Mouse (Mus musculus): ENCODE data around the gene Ktn1. TPM values are rescaled to one million over a fixed set of nuclear protein-coding genes. Genes with fewer than 3 reads are reported as not detected.

The Ktn1 gene
- total and polyA plus RNA-seq, 2 experiments from 2014 or later: 55.3 to 79.9 TPM

DNA sequence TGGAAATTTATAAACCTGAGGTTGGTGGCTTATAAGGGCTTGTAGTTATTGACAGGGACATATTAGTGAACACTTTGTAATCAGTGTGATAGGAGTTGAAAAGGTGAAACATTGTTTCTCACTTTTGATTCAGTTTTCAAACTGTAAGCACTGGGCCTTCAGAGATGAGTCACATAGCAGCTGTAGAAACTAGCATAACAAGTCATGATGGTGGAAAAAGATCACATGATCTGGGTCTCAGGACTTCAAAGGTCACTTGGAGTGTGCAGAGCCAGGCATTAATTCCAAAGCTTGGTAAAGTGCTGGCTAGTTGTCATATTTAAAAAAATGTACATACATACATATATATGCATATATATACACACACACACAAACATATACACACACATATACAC lies 16.2 kb downstream of the Ktn1 start:
- no peak for ATAC-seq
- no peak for DNase-seq
- Histone ChIP-seq H3K9me3 (ENCODE audit: low read length) (no peaks in the 10 kb centered on the region), H3K4me3 (ENCODE audit: low read depth, low read length) (no peak overlapping the region), H3K4me1 (ENCODE audit: insufficient read depth) (no peaks in the 10 kb centered on the region), H3K27ac (ENCODE audit: low read depth, low read length) (no peak overlapping the region), H3K9ac (no peak overlapping the region), H3K27me3 (ENCODE audit: insufficient read depth, low read length) (no peaks in the 10 kb centered on the region), H3K4me2 (ENCODE audit: low read depth) (no peak overlapping the region), H3K36me3 (ENCODE audit: insufficient read depth) (peaks cover 9% of the 10 kb centered on the region; the same call in 1 of the 2 replicates)
- no peak for TF ChIP-seq CTCF (IDR thresholded peaks at IDR 0.05; ENCODE audit: low read depth)

DNA sequence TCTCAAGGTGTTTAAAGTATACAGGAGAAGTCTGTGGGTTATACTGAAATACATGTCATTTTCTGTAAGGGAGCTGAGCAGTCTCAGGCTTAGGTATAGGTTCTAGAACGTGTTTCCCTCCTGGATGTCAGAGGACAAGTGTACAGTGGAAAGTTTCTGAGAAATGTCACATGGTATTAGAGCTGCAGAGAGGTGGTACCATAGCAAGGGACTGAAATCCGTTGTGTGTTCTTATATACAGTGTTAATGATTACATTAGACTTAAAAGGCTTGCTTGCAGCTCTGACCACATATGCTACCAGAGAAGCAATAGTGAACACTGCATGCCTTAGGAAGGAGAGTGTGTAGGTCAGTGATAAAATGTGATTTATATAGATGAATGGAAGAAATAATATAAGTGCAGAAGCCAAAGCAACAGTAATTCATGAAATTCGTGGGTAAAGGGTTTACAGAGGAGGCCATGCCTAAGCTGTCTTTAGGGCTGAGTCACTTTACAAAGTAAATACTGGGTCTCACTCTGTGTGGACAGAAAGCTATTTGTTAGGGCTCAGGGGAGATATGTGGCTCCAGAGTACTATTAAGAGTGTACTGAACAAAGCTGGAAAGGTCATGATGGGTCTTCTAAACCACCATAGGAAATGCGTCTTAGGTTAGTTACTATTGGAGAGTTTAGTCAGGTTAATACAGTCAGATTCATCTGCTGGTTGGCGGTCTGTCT lies 17.0 kb downstream of the Ktn1 start:
- Histone ChIP-seq H3K27me3 (ENCODE audit: insufficient read depth, low read length) (no peaks in the 10 kb centered on the region), H3K4me3 (ENCODE audit: low read depth, low read length) (no peak overlapping the region), H3K27ac (ENCODE audit: low read depth, low read length) (no peak overlapping the region), H3K9me3 (ENCODE audit: low read length) (no peaks in the 10 kb centered on the region), H3K4me2 (ENCODE audit: low read depth) (no peak overlapping the region), H3K36me3 (ENCODE audit: insufficient read depth) (peaks cover 9% of the 10 kb centered on the region; the same call in 1 of the 2 replicates), H3K4me1 (ENCODE audit: insufficient read depth) (no peaks in the 10 kb centered on the region), H3K9ac (no peak overlapping the region)
- TF ChIP-seq CTCF (IDR thresholded peaks at IDR 0.05; ENCODE audit: low read depth): no peak
- 88% methylated on average over 5 of the region's 5 CpGs for WGBS
- ATAC-seq: no peak
- DNase-seq: no peak

- H3K27ac ChIP-seq (ENCODE audit: low read depth, low read length): no peak overlapping the region
- ATAC-seq: no peak
- H3K9me3 ChIP-seq (ENCODE audit: low read length): no peaks in the 10 kb centered on the region
- H3K4me2 ChIP-seq (ENCODE audit: low read depth): no peak overlapping the region
- H3K36me3 ChIP-seq (ENCODE audit: insufficient read depth): peaks cover 11% of the 10 kb centered on the region
- peak; percentile 24 for DNase-seq
- H3K27me3 ChIP-seq (ENCODE audit: insufficient read depth, low read length): no peaks in the 10 kb centered on the region
- TF ChIP-seq CTCF (IDR thresholded peaks at IDR 0.05; ENCODE audit: low read depth): no peak
- H3K4me3 ChIP-seq (ENCODE audit: low read depth, low read length): no peak overlapping the region
- no peak overlapping the region for H3K9ac ChIP-seq
- no peaks in the 10 kb centered on the region for H3K4me1 ChIP-seq (ENCODE audit: insufficient read depth)
These were observed 19.8 kb downstream of the Ktn1 start for GRCm38 (mm10) chr14:47668096-47668495.

GRCm38 (mm10) chr14:47682886-47683285 lies 34.6 kb downstream of the Ktn1 start:
- Histone ChIP-seq H3K27me3 (ENCODE audit: insufficient read depth, low read length) (no peaks in the 10 kb centered on the region), H3K36me3 (ENCODE audit: insufficient read depth) (peaks cover 57% of the 10 kb centered on the region), H3K4me1 (ENCODE audit: insufficient read depth) (no peaks in the 10 kb centered on the region), H3K4me2 (ENCODE audit: low read depth) (no peak overlapping the region), H3K9ac (no peak overlapping the region), H3K27ac (ENCODE audit: low read depth, low read length) (no peak overlapping the region), H3K9me3 (ENCODE audit: low read length) (no peaks in the 10 kb centered on the region), H3K4me3 (ENCODE audit: low read depth, low read length) (no peak overlapping the region)
- no peak for ATAC-seq
- no peak for DNase-seq
- WGBS: 97% methylated on average over 10 of the region's 10 CpGs
- TF ChIP-seq CTCF (IDR thresholded peaks at IDR 0.05; ENCODE audit: low read depth): no peak

DNA sequence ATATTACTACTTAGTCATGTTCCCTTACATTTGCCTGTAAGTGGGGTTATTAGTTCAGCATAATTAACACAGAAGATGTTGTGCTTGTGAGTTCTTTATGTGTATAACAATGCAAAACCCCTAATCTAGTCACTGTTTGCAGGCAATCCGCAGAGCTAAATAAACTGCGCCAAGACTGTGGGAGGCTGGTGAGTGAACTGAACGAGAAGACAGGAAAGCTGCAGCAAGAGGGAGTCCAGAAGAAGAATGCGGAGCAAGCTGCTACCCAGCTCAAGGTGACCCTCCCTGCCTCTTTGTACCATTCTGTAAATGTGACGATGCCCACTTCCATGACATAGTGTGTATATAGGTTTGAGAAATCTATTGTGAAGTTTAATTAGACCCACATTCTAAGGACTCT lies 36.3 kb downstream of the Ktn1 start:
- Histone ChIP-seq H3K9me3 (ENCODE audit: low read length) (no peaks in the 10 kb centered on the region), H3K36me3 (ENCODE audit: insufficient read depth) (peaks cover 58% of the 10 kb centered on the region), H3K27me3 (ENCODE audit: insufficient read depth, low read length) (no peaks in the 10 kb centered on the region), H3K4me2 (ENCODE audit: low read depth) (no peak overlapping the region), H3K4me3 (ENCODE audit: low read depth, low read length) (no peak overlapping the region), H3K9ac (no peak overlapping the region), H3K4me1 (ENCODE audit: insufficient read depth) (no peaks in the 10 kb centered on the region), H3K27ac (ENCODE audit: low read depth, low read length) (no peak overlapping the region)
- WGBS: 73% methylated on average over 5 of the region's 5 CpGs
- TF ChIP-seq CTCF (IDR thresholded peaks at IDR 0.05; ENCODE audit: low read depth): no peak
- ATAC-seq (no peak), DNase-seq (no peak)

DNA sequence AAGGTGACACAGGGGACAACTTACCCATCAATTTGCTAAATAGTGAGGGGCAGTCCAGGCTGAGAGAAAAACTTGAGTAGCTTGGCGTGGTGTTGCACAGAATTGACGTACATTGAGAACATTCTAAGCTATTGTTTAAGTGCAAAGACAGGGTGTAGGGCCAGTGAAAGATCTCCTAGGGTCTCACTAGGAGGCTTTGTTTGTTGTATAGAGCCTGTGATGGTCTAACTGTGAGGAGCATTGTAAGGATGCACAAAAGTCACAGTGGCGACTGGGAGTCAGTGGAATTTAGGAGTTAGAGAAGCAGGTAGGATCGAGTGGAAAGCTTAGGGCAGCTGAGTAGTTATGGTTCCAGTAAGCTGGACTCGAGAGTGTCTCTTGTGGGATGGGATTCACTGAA lies 50.9 kb downstream of the Ktn1 start:
- Histone ChIP-seq H3K9me3 (ENCODE audit: low read length) (no peaks in the 10 kb centered on the region), H3K4me1 (ENCODE audit: insufficient read depth) (no peaks in the 10 kb centered on the region), H3K4me3 (ENCODE audit: low read depth, low read length) (no peak overlapping the region), H3K27me3 (ENCODE audit: insufficient read depth, low read length) (no peaks in the 10 kb centered on the region), H3K4me2 (ENCODE audit: low read depth) (no peak overlapping the region), H3K27ac (ENCODE audit: low read depth, low read length) (no peak overlapping the region), H3K9ac (no peak overlapping the region), H3K36me3 (ENCODE audit: insufficient read depth) (peaks cover 33% of the 10 kb centered on the region)
- DNase-seq: no peak
- ATAC-seq: no peak
- 51% methylated on average over 5 of the region's 5 CpGs for WGBS
- TF ChIP-seq CTCF (IDR thresholded peaks at IDR 0.05; ENCODE audit: low read depth): no peak

- H3K27me3 ChIP-seq (ENCODE audit: insufficient read depth, low read length): no peaks in the 10 kb centered on the region
- 86% methylated on average over 3 of the region's 3 CpGs for WGBS
- DNase-seq: no peak
- no peak overlapping the region for H3K9ac ChIP-seq
- peaks cover 49% of the 10 kb centered on the region for H3K36me3 ChIP-seq (ENCODE audit: insufficient read depth)
- no peak overlapping the region for H3K27ac ChIP-seq (ENCODE audit: low read depth, low read length)
- no peak overlapping the region for H3K4me2 ChIP-seq (ENCODE audit: low read depth)
- H3K9me3 ChIP-seq (ENCODE audit: low read length): no peaks in the 10 kb centered on the region
- no peaks in the 10 kb centered on the region for H3K4me1 ChIP-seq (ENCODE audit: insufficient read depth)
- no peak for TF ChIP-seq CTCF (IDR thresholded peaks at IDR 0.05; ENCODE audit: low read depth)
- no peak for ATAC-seq
- H3K4me3 ChIP-seq (ENCODE audit: low read depth, low read length): no peak overlapping the region
These were observed 61.3 kb downstream of the Ktn1 start for GRCm38 (mm10) chr14:47709546-47709945.

Data from forebrain, postnatal 0 days (tissue).